Mouse (Mus musculus): ENCODE results near the gene Arsb. TPM values are rescaled to one million over a fixed set of nuclear protein-coding genes. Genes with fewer than 3 reads are reported as not detected.
"Not testable (repeated sequence)": the region's sequence is repeated elsewhere in the genome, so short reads cannot be mapped to it uniquely, and the experiment has no call there.

The Arsb gene
- total RNA-seq, 2 experiments from 2014 or later, result 83.4 to 88.0 TPM

DNA sequence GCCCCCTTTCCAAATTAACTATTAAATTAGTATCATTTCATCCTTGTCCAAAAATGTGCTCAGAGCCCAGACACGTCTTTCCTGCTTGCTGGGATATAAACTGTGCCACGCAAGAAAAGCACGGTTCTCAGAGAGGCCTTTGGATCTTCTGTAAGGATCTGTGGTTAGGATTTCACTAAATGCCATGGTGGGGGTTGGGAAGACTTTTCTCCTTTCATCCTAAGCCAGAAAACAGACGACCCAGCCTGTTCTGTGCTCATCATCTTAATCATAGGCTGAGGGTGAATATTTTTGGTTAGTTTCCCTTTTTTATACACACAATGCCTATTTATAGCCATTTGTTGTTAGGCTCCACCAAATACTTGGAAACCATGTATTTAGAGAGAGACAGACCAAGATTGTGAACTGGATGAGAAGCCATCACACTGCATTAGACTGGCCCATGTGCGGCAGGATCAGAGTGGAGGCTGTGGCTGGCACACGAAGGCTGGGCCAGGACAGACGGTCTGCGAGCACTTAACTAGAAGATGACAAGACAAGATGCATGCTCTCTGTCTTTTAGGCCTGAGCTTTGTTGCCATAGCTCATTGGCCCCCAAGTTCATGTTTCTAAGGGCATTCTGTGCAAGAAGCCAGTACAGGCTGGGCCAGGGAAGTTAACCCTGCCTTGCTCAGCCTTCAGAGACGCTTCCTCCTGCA lies 153.5 kb downstream of the Arsb start:
- DNase-seq, result no peak

DNA sequence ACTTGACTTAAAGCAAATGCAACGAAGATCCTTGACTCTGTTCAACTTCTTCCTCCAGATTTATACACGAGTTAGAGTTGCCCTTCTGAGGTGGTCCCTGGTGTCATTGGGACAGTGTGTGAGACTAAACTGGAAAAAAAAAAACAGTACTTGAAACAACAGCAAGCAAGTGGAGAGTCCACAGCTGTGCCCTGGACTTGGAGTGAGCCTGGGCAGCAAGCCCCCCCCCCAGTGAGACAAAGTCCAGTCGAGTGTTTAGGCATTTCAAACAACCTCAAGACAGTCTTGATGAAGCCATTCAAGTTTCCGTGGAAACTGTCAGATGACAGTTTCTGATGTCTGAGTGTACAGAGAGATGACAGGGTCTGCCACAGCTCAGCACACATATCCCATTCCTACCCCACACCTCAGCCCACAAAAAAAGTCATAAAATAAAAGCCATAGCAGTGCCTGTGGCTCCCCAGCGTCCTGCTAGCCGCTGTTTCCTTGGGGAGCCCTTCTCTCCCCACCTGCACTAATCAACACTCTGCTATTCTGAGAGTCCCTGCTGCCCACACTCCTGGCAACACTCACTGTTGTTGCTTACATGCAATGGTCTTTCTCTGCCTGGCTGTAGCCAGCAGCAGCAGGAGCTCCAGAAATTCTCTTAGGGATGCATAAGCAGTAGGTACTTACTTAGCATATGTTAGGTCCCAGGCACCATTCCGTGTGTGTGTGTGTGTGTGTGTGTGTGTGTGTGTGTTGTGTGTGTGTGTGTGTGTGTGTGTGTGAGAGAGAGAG lies 159.3 kb downstream of the Arsb start:
- peak in 1 of 2 experiments; percentile 30 for DNase-seq

DNA sequence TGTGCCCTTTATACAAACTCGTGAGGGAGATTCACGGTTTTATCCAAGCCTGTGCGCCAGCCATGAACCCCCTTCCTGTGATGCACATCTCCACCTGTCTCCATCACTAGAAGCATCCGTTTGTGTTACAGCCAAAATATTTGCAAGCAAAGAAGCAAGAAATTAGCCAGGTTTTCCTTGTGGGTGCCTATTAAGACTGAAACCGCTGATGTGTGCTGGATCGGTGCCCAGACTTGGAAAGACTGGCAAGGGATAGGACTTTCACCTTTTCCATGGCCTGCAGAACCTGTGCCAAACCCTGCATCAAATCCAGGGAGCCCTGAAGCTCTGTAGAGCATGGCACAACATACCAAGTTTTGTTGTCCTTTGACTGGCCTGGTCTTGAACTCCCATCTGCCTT lies 165.0 kb downstream of the Arsb start:
- no peak for DNase-seq

DNA sequence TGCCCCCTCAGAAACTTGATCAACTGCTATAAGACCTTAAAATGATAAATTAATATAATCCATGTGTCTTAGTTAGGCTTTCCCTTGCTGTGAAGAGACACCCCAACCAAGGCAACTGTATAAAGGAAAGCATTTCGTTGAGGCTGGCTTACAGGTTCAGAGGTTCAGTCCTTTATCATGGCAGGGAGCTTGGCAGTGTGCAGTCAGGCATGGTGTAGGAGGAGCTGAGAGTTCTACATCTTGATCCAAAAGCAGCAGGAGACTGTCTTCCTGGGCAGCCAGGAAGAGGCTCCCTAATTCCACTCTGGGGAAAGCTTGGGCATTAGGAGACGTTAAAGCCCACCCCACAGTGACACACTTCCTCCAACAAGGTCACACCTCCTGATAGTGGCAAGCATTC lies 166.7 kb downstream of the Arsb start:
- DNase-seq, result no peak

DNA sequence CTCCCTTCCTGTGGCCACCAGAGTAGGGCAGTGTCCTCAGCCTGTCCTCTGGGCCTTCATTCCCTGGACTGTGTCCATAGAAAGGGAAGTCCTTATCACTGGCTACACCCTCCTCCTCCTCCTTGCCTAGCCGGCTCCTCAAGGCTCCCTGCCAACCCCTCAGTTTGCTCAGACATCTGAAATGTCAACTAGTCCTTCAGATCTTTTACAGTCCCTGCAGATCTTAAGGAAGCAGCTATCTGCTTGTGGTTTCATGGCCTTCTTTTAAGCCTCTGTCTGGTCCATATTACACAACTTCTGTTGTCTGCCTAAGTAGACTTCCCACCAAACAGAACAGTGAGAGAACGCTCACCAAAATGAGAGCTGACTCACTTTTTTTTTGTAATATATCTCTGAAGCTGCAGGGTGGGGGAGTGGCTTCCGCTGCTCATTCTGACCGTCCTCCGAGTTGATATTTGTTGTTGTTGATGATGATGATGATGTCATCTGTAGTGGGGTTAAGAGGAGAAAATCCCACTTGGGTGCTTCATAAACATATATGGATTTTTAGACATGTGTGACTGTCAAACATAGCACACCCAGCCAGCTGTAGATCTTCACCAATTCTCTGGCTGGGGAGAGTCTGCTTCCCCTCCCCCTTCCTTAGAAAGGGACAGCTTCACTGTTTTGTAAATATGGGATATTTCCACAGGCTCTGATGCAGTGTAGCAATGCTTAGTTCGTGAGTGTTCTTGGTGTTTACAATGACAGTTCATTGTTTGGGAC lies 168.1 kb downstream of the Arsb start:
- DNase-seq, result no peak

DNA sequence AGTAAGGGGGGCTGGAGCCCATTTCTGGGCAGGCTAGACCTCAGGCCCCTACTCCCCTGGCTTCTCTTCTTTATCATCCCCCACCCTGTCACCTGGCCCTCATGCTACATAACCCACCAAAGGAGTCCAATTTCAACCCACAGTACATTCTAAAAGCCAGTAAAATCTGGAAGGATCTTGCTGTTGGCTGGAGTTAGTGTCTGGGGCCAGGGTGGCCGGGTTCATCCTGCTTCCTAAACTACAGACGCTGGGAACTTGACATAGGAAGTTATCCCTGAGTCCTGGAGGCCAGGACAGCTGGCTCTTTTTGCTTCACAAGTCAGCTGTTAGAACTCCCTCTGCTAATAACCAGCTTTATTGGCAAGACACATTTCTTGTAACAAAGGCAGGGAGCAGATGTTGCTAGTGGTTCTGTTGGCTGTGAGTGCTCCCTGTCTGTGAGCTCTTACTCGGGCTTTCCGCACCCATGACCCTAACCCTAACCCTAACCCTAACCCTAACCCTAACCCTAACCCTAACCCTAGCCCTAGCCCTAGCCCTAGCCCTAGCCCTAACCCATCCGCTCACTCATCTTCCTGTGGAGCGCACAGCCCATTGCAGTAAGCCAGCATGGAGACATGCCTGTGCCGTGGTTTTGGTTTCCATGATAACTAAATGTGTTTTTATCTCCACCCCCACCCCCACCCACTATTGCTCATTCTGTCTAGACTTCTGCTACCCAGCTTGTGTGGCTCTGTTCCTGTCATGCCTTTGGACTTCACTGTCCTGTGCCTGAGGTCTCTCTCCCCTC lies 169.5 kb downstream of the Arsb start:
- DNase-seq, result peak in 1 of 2 experiments; percentile 31

DNA sequence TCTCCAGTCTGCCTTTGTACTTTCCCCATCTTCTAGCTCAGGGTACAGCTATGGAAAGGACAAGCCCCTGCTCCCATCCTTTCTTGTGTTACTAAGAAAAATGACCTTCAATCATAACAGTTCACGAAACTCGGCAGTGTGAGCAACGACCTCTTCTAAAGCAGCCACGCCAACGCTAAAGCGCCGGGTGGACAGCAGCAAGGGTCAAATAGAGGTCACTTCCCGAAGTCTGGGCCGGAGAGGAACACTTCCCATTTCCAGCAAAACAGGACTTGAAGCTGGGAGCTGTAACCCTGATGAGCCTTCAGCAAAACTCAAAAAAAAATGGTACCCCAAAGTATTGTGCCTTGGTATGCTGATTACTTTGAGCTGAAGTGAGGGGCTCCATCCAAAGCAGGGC lies 179.6 kb downstream of the Arsb start:
- DNase-seq, result no peak

DNA sequence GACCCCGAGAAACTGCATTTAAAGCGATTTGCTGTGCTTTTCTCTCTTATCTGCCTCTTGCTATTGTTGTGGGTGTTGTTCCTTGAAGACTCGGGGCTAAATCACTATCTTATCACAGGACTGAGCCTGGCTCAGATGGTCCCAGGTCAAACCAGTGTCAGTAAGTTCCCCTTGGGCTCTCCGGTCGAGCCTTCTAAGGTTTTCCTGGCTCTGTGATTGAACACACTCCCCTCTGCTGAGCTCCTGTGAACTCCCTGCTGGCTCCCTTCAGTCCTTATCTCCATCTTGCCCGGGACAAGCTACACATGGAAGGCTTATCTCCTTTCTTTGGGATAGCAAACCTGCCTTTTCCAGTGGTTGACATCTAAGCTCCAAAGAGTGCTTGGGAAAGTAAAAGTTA lies 180.1 kb downstream of the Arsb start:
- DNase-seq, result no peak

DNA sequence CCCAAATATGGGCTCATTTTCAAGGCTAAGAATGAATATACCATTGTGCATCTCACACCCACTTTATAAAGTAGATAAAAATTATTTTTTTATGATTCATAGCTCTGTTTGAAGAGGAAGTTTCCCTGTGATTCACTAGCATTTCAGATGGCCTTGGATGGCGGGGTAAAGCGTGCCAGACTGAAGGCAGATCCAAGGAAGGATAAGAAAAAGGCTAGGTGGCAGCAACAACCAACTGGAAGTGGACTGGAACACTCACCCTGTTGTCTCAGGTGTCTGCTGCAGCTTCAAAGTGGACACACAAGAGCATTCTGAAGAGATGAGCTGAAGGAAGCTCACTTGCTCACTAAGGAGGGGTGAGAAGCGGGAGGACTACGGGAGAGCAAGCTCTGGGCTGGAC lies 181.0 kb downstream of the Arsb start:
- no peak for DNase-seq

DNA sequence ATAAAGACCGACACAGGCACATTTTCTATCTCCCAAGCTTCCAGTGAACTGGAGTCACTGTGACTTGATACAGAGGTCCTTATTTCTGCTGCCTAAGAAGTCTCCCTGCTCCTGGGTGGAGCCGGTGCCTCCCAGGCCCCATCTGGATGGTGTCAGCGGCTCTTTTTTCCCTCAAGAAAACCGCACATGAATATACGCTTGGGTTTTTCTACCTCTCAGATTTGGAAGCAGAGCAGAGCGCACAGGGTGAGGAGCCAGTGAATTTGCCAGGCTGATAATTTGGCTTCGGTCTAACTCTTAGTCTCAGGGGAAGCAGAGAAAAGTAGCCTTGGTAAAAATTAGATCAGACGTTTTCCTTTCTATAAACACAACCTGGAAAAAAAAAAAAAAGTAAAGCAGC lies 186.5 kb downstream of the Arsb start:
- no peak for DNase-seq

DNA sequence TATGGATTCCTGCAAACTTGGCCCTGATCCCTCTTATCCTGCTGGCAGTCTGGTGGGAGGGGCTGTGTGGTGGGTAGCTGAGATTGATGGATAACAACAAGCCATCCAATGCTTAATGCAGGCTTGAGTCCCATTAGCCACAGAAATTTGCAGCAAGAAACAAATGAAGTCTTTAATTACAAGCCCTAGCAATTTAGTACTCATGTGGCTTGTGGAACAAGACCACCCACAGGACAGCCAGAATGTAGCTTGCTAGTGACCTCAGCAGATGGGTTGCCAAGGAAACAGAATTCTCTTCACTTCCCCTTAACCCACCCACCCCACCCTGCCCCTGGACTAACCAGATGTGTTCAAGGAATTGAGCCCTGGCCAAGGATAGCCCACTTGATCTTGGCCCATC lies 194.8 kb downstream of the Arsb start:
- DNase-seq, result no peak

DNA sequence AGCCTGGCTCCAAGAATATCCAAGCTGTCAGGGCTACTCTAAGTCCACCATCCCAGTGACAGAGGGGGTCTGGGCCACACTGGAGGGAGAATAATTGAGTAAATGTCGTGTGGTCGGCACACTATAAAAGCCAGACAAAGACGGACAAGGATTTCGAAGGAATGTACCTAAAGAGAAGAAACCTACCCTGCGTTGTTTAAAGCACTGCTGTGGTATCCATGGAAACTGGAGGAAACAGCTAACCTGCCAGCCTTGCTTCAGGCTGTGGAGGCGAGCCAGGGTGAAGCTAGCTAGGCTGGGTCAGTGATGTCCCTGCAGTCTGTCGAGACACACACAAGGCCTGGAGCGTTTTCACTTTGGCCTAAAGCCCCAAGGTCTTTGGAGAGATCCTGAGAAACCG lies 195.7 kb downstream of the Arsb start:
- DNase-seq, result peak; percentile 32 to 35

DNA sequence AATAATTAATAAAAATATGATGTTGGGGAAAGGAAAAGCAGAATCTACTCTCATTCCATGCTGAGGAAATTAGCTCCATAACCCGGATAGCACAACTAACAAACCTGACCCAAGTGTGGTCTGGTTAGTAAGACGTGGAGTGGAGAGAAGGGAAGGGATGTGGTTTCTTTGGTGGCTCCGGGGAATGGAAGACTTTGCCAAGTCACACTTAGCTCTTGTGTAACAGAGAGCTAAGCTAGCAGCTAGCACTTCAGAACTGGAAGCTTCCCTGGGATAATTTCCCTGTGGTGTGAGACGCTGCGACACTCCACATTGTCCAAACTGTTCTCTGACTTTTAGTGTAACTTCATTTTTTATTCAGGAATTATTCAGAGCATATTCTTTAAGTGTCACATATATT lies 198.7 kb downstream of the Arsb start:
- DNase-seq, result no peak

DNA sequence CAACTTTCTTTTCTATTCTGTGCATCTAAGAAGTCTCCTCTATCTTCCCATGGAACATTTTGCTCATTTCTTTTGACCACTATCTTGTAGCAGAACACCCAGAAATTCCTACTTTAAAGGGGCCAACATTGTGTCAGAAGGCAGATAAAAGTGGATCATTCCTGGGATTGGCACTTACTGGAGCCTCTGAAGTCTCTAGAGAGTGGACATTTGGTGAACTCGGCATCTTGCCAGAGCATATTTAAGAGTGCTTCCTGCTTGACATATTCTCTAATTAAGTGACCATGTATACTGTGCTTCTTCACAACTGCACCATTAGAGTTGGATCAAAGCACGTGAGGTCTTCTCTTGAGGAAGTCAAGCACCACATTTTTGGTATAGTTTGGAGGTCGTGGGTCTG lies 201.0 kb downstream of the Arsb start:
- DNase-seq, result no peak

DNA sequence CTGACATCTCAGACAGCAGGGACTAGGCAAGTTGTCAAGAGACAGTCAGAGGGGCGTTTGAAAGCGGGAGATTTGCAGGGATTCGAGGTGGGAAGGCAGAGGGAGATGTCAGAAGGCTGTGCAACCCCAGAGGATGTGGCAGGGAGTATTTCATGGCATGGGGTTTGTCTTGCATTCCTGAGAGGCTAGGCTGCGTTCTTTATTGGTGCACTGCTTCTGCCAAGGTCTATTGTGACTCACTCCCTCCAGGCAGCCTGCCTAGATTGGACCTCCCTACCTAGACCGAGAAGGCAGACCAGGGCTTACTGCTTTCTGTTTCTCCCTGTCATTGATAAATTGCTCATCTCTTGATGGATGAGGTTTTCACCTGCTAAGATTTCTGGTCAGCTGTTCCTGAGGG lies 204.2 kb downstream of the Arsb start:
- DNase-seq, result no peak

DNA sequence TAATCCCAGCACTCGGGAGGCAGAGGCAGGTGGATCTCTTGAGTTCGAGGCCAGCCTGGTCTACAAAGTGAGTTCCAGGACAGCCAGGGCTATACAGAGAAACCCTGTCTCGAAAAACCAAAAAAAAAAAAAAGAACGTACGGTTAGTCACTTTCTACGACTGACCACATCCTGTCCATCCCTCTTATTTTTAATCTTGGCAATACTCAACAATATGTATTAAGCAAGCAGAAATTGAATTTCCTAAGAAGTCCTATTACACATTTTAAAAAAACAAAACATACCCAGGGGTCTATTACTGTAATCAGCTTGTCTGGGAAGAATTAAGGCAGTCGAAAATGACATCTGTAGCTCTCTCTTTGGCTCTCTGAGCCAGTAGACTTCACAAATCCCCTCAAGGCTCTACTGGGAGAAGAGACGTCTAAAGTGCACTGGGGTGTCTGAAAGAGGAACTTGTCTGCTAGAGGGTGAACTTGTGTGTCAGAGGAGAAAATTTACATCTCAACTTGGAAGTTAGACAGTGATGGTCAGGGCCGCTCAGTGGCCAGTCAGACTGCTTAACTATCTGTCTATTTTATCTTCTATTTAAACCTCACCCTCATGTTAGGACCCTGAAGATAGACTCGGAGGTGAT lies 205.6 kb downstream of the Arsb start:
- no peak for DNase-seq

DNA sequence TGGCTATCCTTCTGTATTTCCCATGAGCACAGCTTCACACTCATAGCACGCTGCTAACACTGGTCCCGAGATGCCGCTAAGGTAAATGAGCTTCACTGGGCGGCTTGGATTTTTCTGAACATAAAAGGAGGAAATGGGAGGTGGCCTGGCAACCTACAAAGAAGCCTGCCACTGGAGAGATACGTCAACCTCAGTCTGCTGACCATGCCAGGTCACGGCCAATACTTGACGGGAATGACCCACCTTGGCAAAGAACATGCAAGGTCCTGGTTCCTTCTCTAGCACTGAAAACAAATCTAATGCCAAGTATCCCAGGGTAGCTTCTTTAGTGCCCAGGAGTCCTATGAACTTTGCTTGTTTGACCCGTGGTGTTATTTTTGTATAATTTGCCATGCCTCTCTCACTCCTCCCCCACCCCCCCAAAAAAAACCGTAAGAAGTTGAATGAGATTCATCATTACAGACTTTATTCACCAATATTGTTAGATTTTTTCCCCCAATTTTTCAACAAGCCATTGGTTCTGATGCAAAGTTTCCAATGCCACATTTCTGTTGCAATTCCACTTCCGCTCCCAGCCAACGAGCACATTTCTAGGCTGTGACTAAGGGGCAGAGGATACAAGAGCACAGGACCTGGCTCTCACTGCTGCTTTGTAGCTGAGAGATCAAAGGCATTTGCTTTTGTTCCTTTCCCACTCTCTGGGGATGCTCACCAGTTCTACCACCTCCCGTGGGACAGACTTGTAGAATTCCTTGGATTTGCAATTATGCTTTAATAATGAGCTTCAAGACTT lies 207.5 kb downstream of the Arsb start:
- no peak for DNase-seq

DNA sequence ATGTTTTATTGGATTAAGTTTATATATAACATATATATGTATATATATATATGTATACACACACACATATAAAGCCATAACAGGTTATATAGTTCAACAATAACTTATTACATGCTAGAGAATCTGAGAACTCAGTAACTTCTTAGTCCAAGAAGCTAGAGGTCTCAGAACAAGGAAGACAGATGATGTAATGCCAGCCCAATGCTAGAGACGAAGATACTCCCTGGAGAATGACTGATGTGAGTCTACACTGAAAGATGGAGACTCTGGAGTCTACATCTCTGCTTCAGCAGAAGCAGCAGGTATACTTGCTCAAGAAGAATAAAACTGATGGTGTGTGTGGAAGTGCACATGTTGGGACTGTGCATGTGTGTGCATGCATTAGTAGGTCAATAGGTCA lies 208.3 kb downstream of the Arsb start:
- no peak for DNase-seq

DNA sequence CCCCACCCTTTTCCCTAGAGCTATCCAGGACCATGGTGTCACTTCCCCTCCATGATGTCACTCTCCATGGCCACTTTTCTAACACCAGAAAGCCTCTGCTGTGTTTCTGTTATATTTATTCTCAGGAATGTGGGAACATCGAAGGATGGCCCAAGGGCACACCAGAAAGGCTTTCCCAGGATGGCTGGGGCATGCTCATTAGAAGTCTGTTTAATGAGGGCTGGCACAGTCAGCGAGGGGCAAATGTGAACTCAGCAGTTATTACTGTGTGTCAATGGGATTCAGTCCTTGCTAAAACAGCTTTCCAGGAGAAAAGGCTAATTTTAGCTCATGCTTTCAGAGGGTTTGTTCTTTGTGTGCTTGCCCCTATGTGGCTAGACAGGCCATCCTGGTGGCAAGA lies 213.1 kb downstream of the Arsb start:
- no peak for DNase-seq

DNA sequence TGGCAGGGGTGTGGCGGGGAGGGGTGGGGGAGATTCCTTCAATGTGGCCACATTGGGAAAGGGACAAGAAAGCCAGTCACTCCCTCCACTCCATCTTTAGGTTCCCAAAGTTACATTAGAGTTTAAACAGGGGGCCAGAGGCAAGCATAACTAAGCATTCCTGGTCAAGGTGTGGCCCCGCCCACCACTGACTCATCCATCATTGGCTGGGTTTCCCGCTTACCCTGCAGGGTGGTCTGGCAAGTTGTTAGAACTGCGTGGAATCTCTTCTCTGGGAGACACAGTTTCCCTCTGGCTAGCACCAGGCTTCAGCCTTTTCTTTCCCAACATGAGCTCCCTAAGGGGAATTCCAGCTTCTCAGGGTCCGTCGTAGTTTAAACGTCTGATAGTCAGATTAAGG lies 213.8 kb downstream of the Arsb start:
- no peak for DNase-seq

DNA sequence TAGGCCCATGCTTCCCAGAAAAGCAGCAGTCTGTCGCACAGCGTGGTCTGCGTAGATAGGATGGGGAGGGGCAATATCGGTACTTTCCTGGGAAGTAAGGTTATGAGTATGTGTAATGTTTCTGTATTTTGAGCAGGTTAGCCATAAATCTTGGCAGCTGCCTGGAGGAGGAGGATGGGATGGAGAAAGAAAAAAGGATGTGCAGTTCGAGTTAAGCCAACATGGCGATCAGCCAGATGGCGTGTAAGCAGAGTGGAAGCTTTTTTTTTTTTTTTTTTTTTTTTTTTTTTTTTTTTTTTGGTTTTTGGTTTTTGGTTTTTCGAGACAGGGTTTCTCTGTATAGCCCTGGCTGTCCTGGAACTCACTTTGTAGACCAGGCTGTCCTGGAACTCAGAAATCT lies 214.3 kb downstream of the Arsb start:
- DNase-seq, result not testable (repeated sequence)

Data from layer of hippocampus, postnatal 36 days (tissue).